Mouse (Mus musculus): ENCODE data around the gene Gm28891.
"Not testable (repeated sequence)": the region's sequence is repeated elsewhere in the genome, so short reads cannot be mapped to it uniquely, and the experiment has no call there.

The Gm28891 gene

GRCm38 (mm10) chrY:60240902-60241301 lies at the start of gene Gm28891:
Gene Gm28891, plus strand, starts transcription at chrY:60241202.
- in situ Hi-C loops (cut with MboI, MseI), result not testable (repeated sequence)
